Comparison of ENCODE assay signal across 25 mouse cellular contexts in the genomic region with DNA sequence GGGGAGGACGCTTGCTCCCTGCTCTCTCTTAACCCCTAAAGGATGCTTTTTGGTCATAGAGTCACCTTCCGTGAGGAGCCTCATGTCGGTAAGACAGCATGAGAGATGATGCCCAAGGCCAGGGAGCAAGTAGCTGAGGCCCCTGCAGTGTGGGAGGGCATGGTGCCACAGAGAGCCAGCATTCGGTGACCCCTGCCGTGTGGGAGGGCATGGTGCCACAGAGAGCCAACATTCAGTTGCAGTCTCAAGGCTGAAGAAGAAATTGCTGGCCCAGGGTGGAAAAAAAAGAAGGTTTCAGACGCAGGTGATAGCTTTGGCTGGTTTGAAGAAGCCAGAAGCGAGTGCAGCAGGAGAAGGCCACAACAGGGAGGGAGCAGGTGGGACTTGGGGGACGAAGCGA. TPM values are rescaled to one million over a fixed set of nuclear protein-coding genes. Genes with fewer than 3 reads are reported as not detected.
DNase-seq lines count a peak whose midpoint lies in the region; ATAC-seq and TF ChIP-seq lines count a peak whose summit lies in the region.
"Had no signal": no experiment of that assay in that cellular context is flagged by ENCODE, and none has a peak within 500 bp of the region (broad histone marks: within the 10 kb centered on the region; RNA-seq: fewer than 3 reads in every experiment).

No protein-coding gene starts in this region.

- no peak for ATAC-seq in heart, embryonic 11.5 days (replicated peaks; ENCODE audit: insufficient number of reproducible peaks, low FRiP score, low TSS enrichment)
- no peak for ATAC-seq in activated CD4-positive, CD25-positive, alpha-beta regulatory T cell, adult 4 months
- ATAC-seq: CD4-positive, CD25-positive, alpha-beta regulatory T cell, adult 4 months; forebrain, embryonic 13.5 days; forebrain, embryonic 16.5 days; hindbrain, postnatal 0 days; inflammation-experienced regulatory T-cells, adult 6 months had no signal

- DNase-seq in layer of hippocampus, adult 2 months (ENCODE audit: low spot score in 2 of 2): no peak
- no peak for DNase-seq in layer of hippocampus, postnatal 10 days (ENCODE audit: low spot score in 2 of 2)
- DNase-seq in spleen, adult 2 months (ENCODE audit: low read depth in 1 of 2, low spot score in 2 of 2): no peak
- no peak for DNase-seq in spleen, postnatal 4 days (ENCODE audit: low spot score in 2 of 2)
- DNase-seq: adrenal gland, postnatal 10 days; adrenal gland, postnatal 36 days; cerebellum, adult 11-12 months; cerebellum, adult 9-10 months; gastrocnemius, postnatal 14 days; heart, adult 11 months; heart, postnatal 10 days; heart, postnatal 36 days had no signal

- no peaks in the 10 kb centered on the region; the same call in 1 of the 2 replicates for H3K36me3 ChIP-seq in spleen, adult 2 months (ENCODE audit: control insufficient read depth, insufficient read depth, low read length)
- no peaks in the 10 kb centered on the region for H3K36me3 ChIP-seq in heart, embryonic 11.5 days (ENCODE audit: control insufficient read depth, insufficient read depth, low read length)
- H3K36me3 ChIP-seq: forebrain, embryonic 10.5 days; heart, embryonic 12.5 days; heart, embryonic 15.5 days had no signal

- peak overlapping the region; percentile 85 for H3K27ac ChIP-seq in layer of hippocampus, adult 2 months
- peak overlapping the region; percentile 99 for H3K27ac ChIP-seq in spleen, adult 2 months (ENCODE audit: insufficient read depth, low read length)
- H3K27ac ChIP-seq in bone marrow, adult 2 months (ENCODE audit: control insufficient read depth, insufficient read depth, low read depth, low read length, poor library complexity): peak overlapping the region; percentile 33
- H3K27ac ChIP-seq in olfactory bulb, adult 2 months (ENCODE audit: insufficient read depth, low read depth, low read length): peak overlapping the region; percentile 74
- no peak overlapping the region for H3K27ac ChIP-seq in heart, embryonic 11.5 days (ENCODE audit: low read depth, low read length)
- H3K27ac ChIP-seq: forebrain, embryonic 10.5 days; forebrain, embryonic 13.5 days; hindbrain, embryonic 14.5 days; hindbrain, postnatal 0 days had no signal

- no peak for TF ChIP-seq POLR2A in spleen, adult 2 months (IDR thresholded peaks at IDR 0.05; ENCODE audit: low read depth, low read length)
- no peak for TF ChIP-seq POLR2A in bone marrow, adult 2 months (IDR thresholded peaks at IDR 0.05; ENCODE audit: borderline replicate concordance, control insufficient read depth, low read depth, low read length)
- TF ChIP-seq POLR2A in olfactory bulb, adult 2 months (IDR thresholded peaks at IDR 0.05; ENCODE audit: insufficient read depth, low read depth, low read length): no peak

- H3K4me2 ChIP-seq in heart, embryonic 11.5 days: no peak overlapping the region
- H3K4me2 ChIP-seq: forebrain, embryonic 13.5 days; heart, embryonic 12.5 days; heart, embryonic 15.5 days; hindbrain, embryonic 14.5 days had no signal

- H3K4me3 ChIP-seq in layer of hippocampus, adult 2 months: no peak overlapping the region
- no peak overlapping the region for H3K4me3 ChIP-seq in spleen, adult 2 months (ENCODE audit: extremely low read depth, insufficient read depth, insufficient read length)
- no peak overlapping the region for H3K4me3 ChIP-seq in bone marrow, adult 2 months (replicated peaks; ENCODE audit: control insufficient read depth, low read depth, low read length)
- H3K4me3 ChIP-seq in olfactory bulb, adult 2 months (ENCODE audit: insufficient read depth, low read depth, low read length): no peak overlapping the region
- no peak overlapping the region for H3K4me3 ChIP-seq in heart, embryonic 11.5 days (ENCODE audit: low read depth, low read length)
- H3K4me3 ChIP-seq: forebrain, embryonic 10.5 days; forebrain, embryonic 13.5 days; heart, embryonic 12.5 days; heart, embryonic 15.5 days had no signal

- no peak for TF ChIP-seq CTCF in layer of hippocampus, adult 2 months (conservative IDR thresholded peaks at IDR 0.05)
- no peak for TF ChIP-seq CTCF in spleen, adult 2 months (IDR thresholded peaks at IDR 0.05; ENCODE audit: extremely low read depth, insufficient read depth, insufficient read length, insufficient replicate concordance)
- TF ChIP-seq CTCF in bone marrow, adult 2 months (IDR thresholded peaks at IDR 0.05; ENCODE audit: control insufficient read depth, insufficient read depth, low read length): no peak
- TF ChIP-seq CTCF in olfactory bulb, adult 2 months (IDR thresholded peaks at IDR 0.05; ENCODE audit: insufficient read depth, low read depth, low read length): no peak

- no peaks in the 10 kb centered on the region for H3K27me3 ChIP-seq in spleen, adult 2 months (ENCODE audit: control insufficient read depth, insufficient read depth, low read length)
- no peaks in the 10 kb centered on the region for H3K27me3 ChIP-seq in heart, embryonic 11.5 days (ENCODE audit: control insufficient read depth, insufficient read depth, low read length)
- H3K27me3 ChIP-seq: forebrain, embryonic 13.5 days; heart, embryonic 12.5 days; heart, embryonic 15.5 days had no signal

- H3K9me3 ChIP-seq in heart, embryonic 11.5 days (replicated peaks; ENCODE audit: control insufficient read depth, low read length): no peaks in the 10 kb centered on the region
- H3K9me3 ChIP-seq: forebrain, embryonic 10.5 days; forebrain, embryonic 13.5 days; heart, embryonic 12.5 days; heart, embryonic 15.5 days had no signal

- H3K9ac ChIP-seq in heart, embryonic 11.5 days (ENCODE audit: low read depth, low read length): no peak overlapping the region
- H3K9ac ChIP-seq: forebrain, embryonic 13.5 days; heart, embryonic 12.5 days; heart, embryonic 15.5 days; hindbrain, embryonic 14.5 days had no signal

- peaks cover 40% of the 10 kb centered on the region for H3K4me1 ChIP-seq in spleen, adult 2 months (ENCODE audit: control insufficient read depth, insufficient read depth, insufficient read length)
- H3K4me1 ChIP-seq in bone marrow, adult 2 months (ENCODE audit: control insufficient read depth, insufficient read depth, low read length): peaks cover 6% of the 10 kb centered on the region
- H3K4me1 ChIP-seq in olfactory bulb, adult 2 months (ENCODE audit: control insufficient read depth, insufficient read depth, low read length): peaks cover 71% of the 10 kb centered on the region
- H3K4me1 ChIP-seq in heart, embryonic 11.5 days (ENCODE audit: control insufficient read depth, insufficient read depth, low read length): no peaks in the 10 kb centered on the region
- H3K4me1 ChIP-seq: forebrain, embryonic 10.5 days; forebrain, embryonic 13.5 days had no signal

- 71% methylated on average over 9 of the region's 9 CpGs for WGBS in spleen, adult 2 months
- WGBS in bone marrow, adult 2 months: 81% methylated on average over 9 of the region's 9 CpGs
- 66% methylated on average over 9 of the region's 9 CpGs for WGBS in olfactory bulb, adult 2 months
- 76% methylated on average over 9 of the region's 9 CpGs for WGBS in heart, embryonic 11.5 days (ENCODE audit: insufficient replicate concordance)

RNA-seq across cellular contexts. Expression of a gene that starts 35.4 kb away (rescaled TPM):
- 1 to 10 TPM; 4.7 to 6.0 TPM for total RNA-seq in layer of hippocampus, adult 2 months (2021)
- total RNA-seq in layer of hippocampus, postnatal 10 days (2021): 1 to 10 TPM; 1.5 to 2.1 TPM
- 2.9 and 5.5 TPM in 2 replicates for polyA plus RNA-seq in spleen, adult 2 months (2012; rRNA removed)
- polyA plus RNA-seq in bone marrow, adult 2 months (2011; ENCODE audit: insufficient read depth, insufficient read length, low replicate concordance, missing spikeins): 2.7 and 3.0 TPM in 2 replicates
- not detected in 2 replicates for polyA plus RNA-seq in olfactory bulb, adult 2 months (2012; ENCODE audit: insufficient read depth, insufficient read length, low replicate concordance, missing spikeins)
- polyA plus RNA-seq in heart, embryonic 11.5 days (2014; fragmentation: Nextera tagmentation; extraction: Ambion mirVana): 50.1 and 54.4 TPM in 2 replicates
- polyA plus RNA-seq in activated CD4-positive, CD25-positive, alpha-beta regulatory T cell, adult 4 months (2017; shearing (Covaris generic)): under 1 TPM; 0.77 to 0.96 TPM
